Mouse (Mus musculus) embryonic facial prominence, embryonic 10.5 days (tissue): ENCODE results near the gene Gm17662. TPM values are rescaled to one million over a fixed set of nuclear protein-coding genes. Genes with fewer than 3 reads are reported as not detected.

Experiments used
- DNase-seq: peaks from one replicate; pipeline ENCODE4 v3.0.0-alpha.2; 2017; ENCODE audit warnings: low spot score
- H3K27ac ChIP-seq: fragments of 300-500 bp; sonication (generic); replicated peaks from 2 replicates; pipeline ENCODE4 v1.5.1; 2016; ENCODE audit warnings: mild to moderate bottlenecking
- H3K27me3 ChIP-seq: fragments of 300-500 bp; sonication (generic); replicated peaks from 2 replicates; pipeline ENCODE4 v1.6.1; 2016; ENCODE audit warnings: low read depth, mild to moderate bottlenecking; ENCODE audit not compliant: poor library complexity, severe bottlenecking
- H3K36me3 ChIP-seq: fragments of 300-500 bp; sonication (generic); replicated peaks from 2 replicates; pipeline ENCODE4 v1.6.1; 2016; ENCODE audit warnings: mild to moderate bottlenecking, moderate library complexity
- H3K4me1 ChIP-seq: fragments of 300-500 bp; sonication (generic); 2 replicates; pipeline ENCODE4 v1.6.1; 2016
- H3K4me3 ChIP-seq: fragments of 300-500 bp; sonication (generic); 2 replicates; pipeline ENCODE4 v1.5.1; 2016; ENCODE audit warnings: mild to moderate bottlenecking, moderate library complexity
- H3K9me3 ChIP-seq: fragments of 300-500 bp; sonication (generic); 2 replicates; pipeline ENCODE4 v1.6.1; 2016; ENCODE audit warnings: mild to moderate bottlenecking
- WGBS: fragments of 180-500 bp; shearing (Covaris S2); methylation state at CpG from one replicate; pipeline ENCODE4 v1.1.7; 2016; 5-methylcytosine and 5-hydroxymethylcytosine counted together
- polyA plus RNA-seq: library from polyadenylated mRNA; unstranded; fragments of >200 nt; fragmentation: Nextera tagmentation; extraction: Ambion mirVana; gene quantifications from 2 replicates; pipeline ENCODE4 v1.2.1, GENCODE M21; 2016

The Gm17662 gene
- polyA plus RNA-seq, 1 experiment from 2014 or later, result not detected

GRCm38 (mm10) chr4:104893588-104893987 lies 36.5 kb downstream of the Gm17662 start:
- no peaks in the 10 kb centered on the region for H3K36me3 ChIP-seq
- no peak overlapping the region for H3K27ac ChIP-seq
- no peak overlapping the region for H3K4me3 ChIP-seq
- H3K27me3 ChIP-seq, result peaks cover 7% of the 10 kb centered on the region; the same call in 1 of the 2 replicates
- no peak for DNase-seq
- WGBS, result 78% methylated on average over 5 of the region's 5 CpGs
- H3K4me1 ChIP-seq, result 0 out of 2 replicates have a peak, but pooled peaks cover 4% of the 10 kb centered on the region
- H3K9me3 ChIP-seq, result no peaks in the 10 kb centered on the region

DNA sequence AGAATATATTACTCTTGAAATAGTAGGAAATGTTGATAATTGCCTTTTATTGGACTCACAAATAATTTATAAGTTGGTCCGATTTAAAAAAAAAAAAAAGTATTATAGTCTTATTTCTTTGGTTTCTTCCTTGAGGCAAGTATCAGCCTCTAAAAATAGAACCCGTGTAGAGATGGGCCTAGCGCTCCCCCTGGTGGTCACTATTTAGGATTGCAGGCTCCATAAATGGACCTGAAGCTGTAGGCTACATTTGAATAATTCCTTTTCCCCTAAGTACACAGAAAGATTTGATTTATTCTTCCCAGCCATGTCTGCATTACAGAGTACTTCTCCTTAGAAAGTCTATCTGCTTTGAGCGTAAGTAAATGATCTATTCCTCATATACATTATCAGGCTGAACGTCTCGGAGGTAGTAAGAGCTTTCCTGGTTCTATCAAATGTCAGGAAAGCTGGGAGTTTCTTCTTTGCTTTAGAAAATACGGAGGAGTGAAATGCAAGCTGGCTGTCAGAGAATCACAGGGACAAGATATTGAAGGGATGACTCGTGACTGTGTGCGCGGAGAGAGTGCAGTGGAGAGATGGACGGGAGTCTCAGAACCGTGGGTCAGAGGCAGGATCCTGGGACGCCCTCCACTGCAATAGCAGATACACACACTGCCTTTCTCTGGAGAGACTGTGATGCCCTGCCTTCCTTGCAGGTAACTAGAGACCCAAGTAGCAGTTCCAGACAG lies 37.0 kb downstream of the Gm17662 start:
- no peak overlapping the region for H3K27ac ChIP-seq
- DNase-seq, result peak; percentile 63
- H3K4me1 ChIP-seq, result 0 out of 2 replicates have a peak, but pooled peaks cover 4% of the 10 kb centered on the region
- peaks cover 7% of the 10 kb centered on the region; the same call in 1 of the 2 replicates for H3K27me3 ChIP-seq
- H3K36me3 ChIP-seq, result no peaks in the 10 kb centered on the region
- no peak overlapping the region for H3K4me3 ChIP-seq
- WGBS, result 55% methylated on average over 13 of the region's 13 CpGs
- no peaks in the 10 kb centered on the region for H3K9me3 ChIP-seq

GRCm38 (mm10) chr4:104902836-104903235 lies 45.7 kb downstream of the Gm17662 start:
- Histone ChIP-seq H3K9me3 (no peaks in the 10 kb centered on the region), H3K36me3 (no peaks in the 10 kb centered on the region), H3K4me1 (no peaks in the 10 kb centered on the region), H3K4me3 (no peak overlapping the region), H3K27me3 (no peaks in the 10 kb centered on the region), H3K27ac (no peak overlapping the region)
- DNase-seq, result no peak
- WGBS, result 85% methylated on average over 2 of the region's 2 CpGs

- WGBS, result 94% methylated on average over 6 of the region's 6 CpGs
- DNase-seq, result no peak
- no peak overlapping the region for H3K4me3 ChIP-seq
- H3K9me3 ChIP-seq, result no peaks in the 10 kb centered on the region
- no peaks in the 10 kb centered on the region for H3K4me1 ChIP-seq
- H3K36me3 ChIP-seq, result no peaks in the 10 kb centered on the region
- no peak overlapping the region for H3K27ac ChIP-seq
- H3K27me3 ChIP-seq, result no peaks in the 10 kb centered on the region
Observed at GRCm38 (mm10) chr4:104905049-104905448, 47.9 kb downstream of the Gm17662 start.

Other genes starting within 250 kb of the Gm17662 start
- 0.06 and 0.13 TPM in 2 replicates for gene C8b, start 91.0 kb upstream of the Gm17662 start, polyA plus RNA-seq
- gene C8a, start 19.1 kb downstream of the Gm17662 start, polyA plus RNA-seq, result not detected in 2 replicates
- 0.14 and 0.21 TPM in 2 replicates for gene Fyb2, start 56.1 kb downstream of the Gm17662 start, polyA plus RNA-seq